Mouse (Mus musculus) neural tube, embryonic 12.5 days (tissue): ENCODE measurements around the gene Dglucy. TPM values are rescaled to one million over a fixed set of nuclear protein-coding genes. Genes with fewer than 3 reads are reported as not detected.
A peak's percentile ranks its signal among the peaks of the same experiment; 100 is the strongest.

Experiments
- ATAC-seq: fragments of 200-750 bp; cut with Nextera tagmentation; 2 replicates; pipeline ENCODE4 v1.8.0; 2017; ENCODE audit warnings: low read depth, mild to moderate bottlenecking, moderate TSS enrichment, moderate library complexity; ENCODE audit not compliant: low FRiP score
- H3K27ac ChIP-seq: fragments of 300-500 bp; sonication (generic); 2 replicates; pipeline ENCODE4 v1.5.1; 2016
- H3K27me3 ChIP-seq: fragments of 300-500 bp; sonication (generic); replicated peaks from 2 replicates; pipeline ENCODE4 v1.6.1; 2016; ENCODE audit warnings: mild to moderate bottlenecking
- H3K36me3 ChIP-seq: fragments of 300-500 bp; sonication (generic); 2 replicates; pipeline ENCODE4 v1.6.1; 2016; ENCODE audit warnings: mild to moderate bottlenecking
- H3K4me1 ChIP-seq: fragments of 300-500 bp; sonication (generic); 2 replicates; pipeline ENCODE4 v1.6.1; 2016
- H3K4me2 ChIP-seq: fragments of 300-500 bp; sonication (generic); replicated peaks from 2 replicates; pipeline ENCODE4 v1.6.1; 2016; ENCODE audit warnings: mild to moderate bottlenecking
- H3K4me3 ChIP-seq: fragments of 300-500 bp; sonication (generic); 2 replicates; pipeline ENCODE4 v1.5.1; 2016
- H3K9ac ChIP-seq: fragments of 300-500 bp; sonication (generic); 2 replicates; pipeline ENCODE4 v1.6.1; 2016; ENCODE audit warnings: mild to moderate bottlenecking
- H3K9me3 ChIP-seq: fragments of 300-500 bp; sonication (generic); 2 replicates; pipeline ENCODE4 v1.6.1; 2016; ENCODE audit warnings: mild to moderate bottlenecking
- WGBS: fragments of 180-500 bp; shearing (Covaris S2); methylation state at CpG from one replicate; pipeline ENCODE4 v1.1.7; 2016; 5-methylcytosine and 5-hydroxymethylcytosine counted together
- polyA plus RNA-seq: library from polyadenylated mRNA; unstranded; fragments of >200 nt; fragmentation: Nextera tagmentation; extraction: Ambion mirVana; gene quantifications from 2 replicates; pipeline ENCODE4 v1.2.1, GENCODE M21; 2016

Dglucy gene
- polyA plus RNA-seq, 1 experiment from 2014 or later, result 1.0 TPM

GRCm38 (mm10) chr12:100925644-100926619 is 147.1 kb downstream of the Dglucy start:
- Histone ChIP-seq H3K9me3 (no peaks in the 10 kb centered on the region), H3K4me2 (no peak overlapping the region), H3K4me1 (no peaks in the 10 kb centered on the region), H3K9ac (no peak overlapping the region), H3K4me3 (no peak overlapping the region), H3K27me3 (no peaks in the 10 kb centered on the region), H3K27ac (no peak overlapping the region), H3K36me3 (peaks cover 67% of the 10 kb centered on the region)
- WGBS, result 71% methylated on average over 14 of the region's 14 CpGs
- ATAC-seq, result peak; percentile 61; the same call in 1 of the 2 replicates

- Histone ChIP-seq H3K4me3 (no peak overlapping the region), H3K27me3 (no peaks in the 10 kb centered on the region), H3K9ac (no peak overlapping the region), H3K27ac (no peak overlapping the region), H3K4me1 (no peaks in the 10 kb centered on the region), H3K4me2 (no peak overlapping the region), H3K9me3 (no peaks in the 10 kb centered on the region), H3K36me3 (peaks cover 60% of the 10 kb centered on the region)
- WGBS, result 94% methylated on average over 9 of the region's 9 CpGs
- no peak for ATAC-seq
These were observed 149.4 kb downstream of the Dglucy start for GRCm38 (mm10) chr12:100928286-100928685.

- H3K9ac ChIP-seq, result no peak overlapping the region
- no peaks in the 10 kb centered on the region for H3K27me3 ChIP-seq
- H3K4me2 ChIP-seq, result no peak overlapping the region
- H3K4me3 ChIP-seq, result no peak overlapping the region
- peaks cover 66% of the 10 kb centered on the region for H3K36me3 ChIP-seq
- H3K9me3 ChIP-seq, result no peaks in the 10 kb centered on the region
- ATAC-seq, result no peak
- H3K27ac ChIP-seq, result no peak overlapping the region
- WGBS, result 96% methylated on average over 14 of the region's 14 CpGs
- 0 out of 2 replicates have a peak, but pooled peaks cover 2% of the 10 kb centered on the region for H3K4me1 ChIP-seq
These were observed 152.8 kb downstream of the Dglucy start for GRCm38 (mm10) chr12:100931653-100932052.

GRCm38 (mm10) chr12:100934796-100935195 is 155.9 kb downstream of the Dglucy start:
- 95% methylated on average over 5 of the region's 5 CpGs for WGBS

GRCm38 (mm10) chr12:100936116-100936515 is 157.3 kb downstream of the Dglucy start:
- no peaks in the 10 kb centered on the region for H3K9me3 ChIP-seq
- H3K4me1 ChIP-seq, result 0 out of 2 replicates have a peak, but pooled peaks cover 2% of the 10 kb centered on the region
- H3K27me3 ChIP-seq, result no peaks in the 10 kb centered on the region
- peak; percentile 70 for ATAC-seq
- no peak overlapping the region for H3K9ac ChIP-seq
- H3K36me3 ChIP-seq, result peaks cover 66% of the 10 kb centered on the region
- H3K4me3 ChIP-seq, result no peak overlapping the region
- no peak overlapping the region for H3K4me2 ChIP-seq
- H3K27ac ChIP-seq, result no peak overlapping the region
- 24% methylated on average over 2 of the region's 2 CpGs for WGBS

More at GRCm38 (mm10) chr12:100934796-100935195, 155.9 kb downstream of the Dglucy start:
- Histone ChIP-seq H3K9ac (no peak overlapping the region), H3K9me3 (no peaks in the 10 kb centered on the region), H3K4me2 (no peak overlapping the region), H3K27ac (no peak overlapping the region), H3K27me3 (no peaks in the 10 kb centered on the region), H3K4me3 (no peak overlapping the region), H3K36me3 (peaks cover 64% of the 10 kb centered on the region), H3K4me1 (0 out of 2 replicates have a peak, but pooled peaks cover 2% of the 10 kb centered on the region)
- ATAC-seq, result no peak

- 88% methylated on average over 4 of the region's 4 CpGs for WGBS
- Histone ChIP-seq H3K4me3 (no peak overlapping the region), H3K9ac (no peak overlapping the region), H3K27me3 (no peaks in the 10 kb centered on the region), H3K4me1 (0 out of 2 replicates have a peak, but pooled peaks cover 2% of the 10 kb centered on the region), H3K36me3 (peaks cover 69% of the 10 kb centered on the region), H3K27ac (no peak overlapping the region), H3K4me2 (no peak overlapping the region), H3K9me3 (no peaks in the 10 kb centered on the region)
- ATAC-seq, result no peak
These were observed 157.9 kb downstream of the Dglucy start for GRCm38 (mm10) chr12:100936737-100937136.

GRCm38 (mm10) chr12:100937441-100938360 is 158.8 kb downstream of the Dglucy start:
- Histone ChIP-seq H3K27ac (no peak overlapping the region), H3K4me2 (no peak overlapping the region), H3K36me3 (peaks cover 69% of the 10 kb centered on the region), H3K9ac (no peak overlapping the region), H3K4me3 (no peak overlapping the region), H3K9me3 (no peaks in the 10 kb centered on the region), H3K27me3 (no peaks in the 10 kb centered on the region), H3K4me1 (0 out of 2 replicates have a peak, but pooled peaks cover 2% of the 10 kb centered on the region)
- 85% methylated on average over 21 of the region's 21 CpGs for WGBS
- no peak for ATAC-seq

GRCm38 (mm10) chr12:100941361-100941760 is 162.5 kb downstream of the Dglucy start:
- 86% methylated on average over 3 of the region's 3 CpGs for WGBS
- Histone ChIP-seq H3K4me2 (no peak overlapping the region), H3K36me3 (peaks cover 83% of the 10 kb centered on the region), H3K9ac (no peak overlapping the region), H3K27me3 (no peaks in the 10 kb centered on the region), H3K9me3 (no peaks in the 10 kb centered on the region), H3K4me3 (no peak overlapping the region), H3K27ac (no peak overlapping the region), H3K4me1 (0 out of 2 replicates have a peak, but pooled peaks cover under 1% of the 10 kb centered on the region)
- no peak for ATAC-seq

GRCm38 (mm10) chr12:100943146-100943545 is 164.3 kb downstream of the Dglucy start:
- peaks cover 86% of the 10 kb centered on the region for H3K36me3 ChIP-seq
- no peaks in the 10 kb centered on the region for H3K27me3 ChIP-seq
- no peaks in the 10 kb centered on the region for H3K4me1 ChIP-seq
- ATAC-seq, result no peak
- WGBS, result 87% methylated on average over 4 of the region's 4 CpGs
- no peak overlapping the region for H3K27ac ChIP-seq
- no peaks in the 10 kb centered on the region for H3K9me3 ChIP-seq
- no peak overlapping the region for H3K4me2 ChIP-seq
- no peak overlapping the region for H3K4me3 ChIP-seq
- no peak overlapping the region for H3K9ac ChIP-seq

GRCm38 (mm10) chr12:100944921-100945336 is 166.1 kb downstream of the Dglucy start:
- no peak overlapping the region for H3K9ac ChIP-seq
- 94% methylated on average over 21 of the region's 21 CpGs for WGBS
- H3K4me1 ChIP-seq, result no peaks in the 10 kb centered on the region
- no peak for ATAC-seq
- H3K4me2 ChIP-seq, result no peak overlapping the region
- H3K27me3 ChIP-seq, result no peaks in the 10 kb centered on the region
- peaks cover 82% of the 10 kb centered on the region for H3K36me3 ChIP-seq
- no peak overlapping the region for H3K4me3 ChIP-seq
- no peak overlapping the region for H3K27ac ChIP-seq
- no peaks in the 10 kb centered on the region for H3K9me3 ChIP-seq

GRCm38 (mm10) chr12:100945501-100945900 is 166.6 kb downstream of the Dglucy start:
- ATAC-seq, result no peak
- Histone ChIP-seq H3K4me3 (no peak overlapping the region), H3K27ac (no peak overlapping the region), H3K36me3 (peaks cover 77% of the 10 kb centered on the region), H3K9me3 (no peaks in the 10 kb centered on the region), H3K9ac (no peak overlapping the region), H3K4me1 (no peaks in the 10 kb centered on the region), H3K27me3 (no peaks in the 10 kb centered on the region), H3K4me2 (no peak overlapping the region)
- WGBS, result 90% methylated on average over 12 of the region's 12 CpGs

GRCm38 (mm10) chr12:100945948-100946347 is 167.1 kb downstream of the Dglucy start:
- H3K27ac ChIP-seq, result no peak overlapping the region
- H3K4me2 ChIP-seq, result no peak overlapping the region
- no peak for ATAC-seq
- H3K36me3 ChIP-seq, result peaks cover 73% of the 10 kb centered on the region
- no peak overlapping the region for H3K9ac ChIP-seq
- WGBS, result 94% methylated on average over 12 of the region's 12 CpGs
- no peaks in the 10 kb centered on the region for H3K27me3 ChIP-seq
- no peaks in the 10 kb centered on the region for H3K4me1 ChIP-seq
- H3K4me3 ChIP-seq, result no peak overlapping the region
- no peaks in the 10 kb centered on the region for H3K9me3 ChIP-seq
